Mouse (Mus musculus) lung, embryonic 16.5 days (tissue): ENCODE measurements around the gene AI467606. TPM values are rescaled to one million over a fixed set of nuclear protein-coding genes. Genes with fewer than 3 reads are reported as not detected.

ENCODE experiments used
- ATAC-seq: fragments of 200-750 bp; cut with Nextera tagmentation; 2 replicates; pipeline ENCODE4 v1.8.0; 2017; ENCODE audit warnings: low read depth, mild to moderate bottlenecking, moderate library complexity
- H3K27ac ChIP-seq: fragments of 300-500 bp; sonication (generic); 2 replicates; pipeline ENCODE4 v1.5.1; 2014; ENCODE audit warnings: mild to moderate bottlenecking, control low read depth, low read length
- H3K27me3 ChIP-seq: fragments of 300-500 bp; sonication (generic); 2 replicates; pipeline ENCODE4 v1.6.1; 2014; ENCODE audit warnings: low read depth, low read length, mixed read lengths; ENCODE audit not compliant: control insufficient read depth, insufficient read depth
- H3K36me3 ChIP-seq: fragments of 300-500 bp; sonication (generic); 2 replicates; pipeline ENCODE4 v1.6.1; 2014; ENCODE audit warnings: low read length; ENCODE audit not compliant: control insufficient read depth, insufficient read depth
- H3K4me1 ChIP-seq: fragments of 300-500 bp; sonication (generic); replicated peaks from 2 replicates; pipeline ENCODE4 v1.6.1; 2014; ENCODE audit warnings: low read length, mixed read lengths; ENCODE audit not compliant: control insufficient read depth, insufficient read depth
- H3K4me2 ChIP-seq: fragments of 300-500 bp; sonication (generic); 2 replicates; pipeline ENCODE4 v1.6.1; 2014; ENCODE audit warnings: low read depth, low read length, control low read depth
- H3K4me3 ChIP-seq: fragments of 300-500 bp; sonication (generic); 2 replicates; pipeline ENCODE4 v1.5.1; 2014; ENCODE audit warnings: mild to moderate bottlenecking, low read length, control low read depth
- H3K9ac ChIP-seq: fragments of 300-500 bp; sonication (generic); 2 replicates; pipeline ENCODE4 v1.6.1; 2014; ENCODE audit warnings: low read length, control low read depth
- H3K9me3 ChIP-seq: fragments of 300-500 bp; sonication (generic); 2 replicates; pipeline ENCODE4 v1.6.1; 2016; ENCODE audit warnings: low read length; ENCODE audit not compliant: control insufficient read depth
- WGBS: fragments of 180-500 bp; shearing (Covaris S2); extraction: QIAGEN DNeasy Blood & Tissue Kit; methylation state at CpG from one replicate; pipeline ENCODE4 v1.1.7; 2014; 5-methylcytosine and 5-hydroxymethylcytosine counted together
- polyA plus RNA-seq: library from polyadenylated mRNA; unstranded; fragments of >200 nt; fragmentation: Nextera tagmentation; extraction: Ambion mirVana; gene quantifications from 2 replicates; pipeline ENCODE4 v1.2.1, GENCODE M21; 2015

Gene AI467606
- polyA plus RNA-seq, 1 experiment from 2014 or later: 11.5 TPM

- Histone ChIP-seq H3K27me3 (no peaks in the 10 kb centered on the region), H3K4me3 (peak overlapping the region; percentile 46), H3K9ac (peak overlapping the region; percentile 66), H3K9me3 (no peaks in the 10 kb centered on the region), H3K4me2 (peak overlapping the region; percentile 72), H3K4me1 (peaks cover 6% of the 10 kb centered on the region; the same call in 1 of the 2 replicates), H3K27ac (no peak overlapping the region), H3K36me3 (no peaks in the 10 kb centered on the region)
- 13% methylated on average over 17 of the region's 17 CpGs for WGBS
- peak; percentile 76 for ATAC-seq
Observed at GRCm38 (mm10) chr7:127104560-127105332, 13.6 kb downstream of the AI467606 start.

- Histone ChIP-seq H3K9ac (no peak overlapping the region), H3K4me1 (peaks cover 6% of the 10 kb centered on the region; the same call in 1 of the 2 replicates), H3K9me3 (no peaks in the 10 kb centered on the region), H3K27ac (no peak overlapping the region), H3K36me3 (no peaks in the 10 kb centered on the region), H3K27me3 (no peaks in the 10 kb centered on the region), H3K4me3 (no peak overlapping the region), H3K4me2 (no peak overlapping the region)
- ATAC-seq: no peak
- 74% methylated on average over 7 of the region's 7 CpGs for WGBS
Observed at GRCm38 (mm10) chr7:127105551-127105950, 14.4 kb downstream of the AI467606 start.

GRCm38 (mm10) chr7:127110239-127111007, 19.3 kb downstream of the AI467606 start:
- Histone ChIP-seq H3K9me3 (no peaks in the 10 kb centered on the region), H3K4me2 (no peak overlapping the region), H3K27ac (no peak overlapping the region), H3K36me3 (no peaks in the 10 kb centered on the region), H3K4me3 (no peak overlapping the region), H3K9ac (no peak overlapping the region), H3K4me1 (peaks cover 8% of the 10 kb centered on the region), H3K27me3 (no peaks in the 10 kb centered on the region)
- ATAC-seq: peak; percentile 74; the same call in 1 of the 2 replicates
- WGBS: 31% methylated on average over 18 of the region's 18 CpGs

DNA sequence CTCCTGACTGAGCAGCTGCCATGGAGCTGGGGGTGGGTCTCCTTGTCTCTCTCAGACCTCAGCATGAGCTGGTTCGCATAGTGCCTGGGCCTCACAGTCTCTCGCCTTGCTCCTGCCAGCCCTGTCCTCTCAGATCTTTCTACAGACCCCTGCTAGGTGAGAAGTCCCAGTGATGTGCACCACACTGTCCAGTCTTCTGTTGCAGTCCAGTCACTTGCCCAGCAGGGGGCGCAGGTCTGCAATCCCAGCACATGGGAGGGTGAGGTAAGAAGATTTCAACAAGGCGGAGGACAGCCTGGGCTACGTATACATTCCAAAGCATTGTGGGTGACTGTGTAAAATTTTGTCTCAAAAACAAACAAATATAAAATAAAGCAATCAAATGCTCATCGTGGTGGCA, 20.3 kb downstream of the AI467606 start:
- no peaks in the 10 kb centered on the region for H3K27me3 ChIP-seq
- H3K4me1 ChIP-seq: peaks cover 8% of the 10 kb centered on the region
- H3K36me3 ChIP-seq: no peaks in the 10 kb centered on the region
- H3K9ac ChIP-seq: no peak overlapping the region
- H3K4me3 ChIP-seq: no peak overlapping the region
- WGBS: 32% methylated on average over 6 of the region's 6 CpGs
- no peaks in the 10 kb centered on the region for H3K9me3 ChIP-seq
- ATAC-seq: 0 out of 2 replicates have a peak, but pooled peaks have one; percentile 18
- no peak overlapping the region for H3K27ac ChIP-seq
- no peak overlapping the region for H3K4me2 ChIP-seq

DNA sequence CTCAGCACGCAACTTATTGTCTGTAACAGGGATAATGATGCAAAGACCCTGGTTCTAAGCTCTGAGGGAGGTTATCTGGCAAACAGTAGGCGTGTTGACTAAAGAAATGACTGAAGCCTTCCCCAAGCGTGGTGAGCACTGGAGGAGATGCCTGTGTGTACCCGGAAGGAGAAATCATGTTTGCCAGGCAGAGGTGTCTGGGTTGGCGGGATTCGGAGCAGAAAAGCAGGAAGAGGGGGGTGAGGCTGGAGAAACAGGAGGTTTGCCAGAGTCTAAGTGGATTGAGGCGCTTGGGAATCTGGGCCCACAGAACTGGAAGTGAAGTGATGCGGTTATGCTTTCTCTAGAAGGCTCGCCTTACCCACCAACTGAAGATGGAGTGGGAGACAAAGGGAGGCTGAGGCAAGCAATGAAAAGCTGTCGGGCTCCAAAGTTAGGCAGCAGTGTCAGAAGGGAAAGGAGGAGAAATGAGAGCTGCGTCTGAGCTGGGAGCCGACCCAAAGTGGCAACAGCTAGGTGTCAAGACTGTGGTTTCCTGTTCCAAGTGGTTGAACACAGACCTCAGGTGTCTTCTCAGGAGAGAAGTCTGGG, 21.2 kb downstream of the AI467606 start:
- Histone ChIP-seq H3K4me1 (peaks cover 8% of the 10 kb centered on the region), H3K27me3 (no peaks in the 10 kb centered on the region), H3K4me2 (no peak overlapping the region), H3K4me3 (no peak overlapping the region), H3K36me3 (no peaks in the 10 kb centered on the region), H3K9me3 (no peaks in the 10 kb centered on the region), H3K27ac (no peak overlapping the region), H3K9ac (no peak overlapping the region)
- no peak for ATAC-seq
- WGBS: 59% methylated on average over 12 of the region's 12 CpGs

DNA sequence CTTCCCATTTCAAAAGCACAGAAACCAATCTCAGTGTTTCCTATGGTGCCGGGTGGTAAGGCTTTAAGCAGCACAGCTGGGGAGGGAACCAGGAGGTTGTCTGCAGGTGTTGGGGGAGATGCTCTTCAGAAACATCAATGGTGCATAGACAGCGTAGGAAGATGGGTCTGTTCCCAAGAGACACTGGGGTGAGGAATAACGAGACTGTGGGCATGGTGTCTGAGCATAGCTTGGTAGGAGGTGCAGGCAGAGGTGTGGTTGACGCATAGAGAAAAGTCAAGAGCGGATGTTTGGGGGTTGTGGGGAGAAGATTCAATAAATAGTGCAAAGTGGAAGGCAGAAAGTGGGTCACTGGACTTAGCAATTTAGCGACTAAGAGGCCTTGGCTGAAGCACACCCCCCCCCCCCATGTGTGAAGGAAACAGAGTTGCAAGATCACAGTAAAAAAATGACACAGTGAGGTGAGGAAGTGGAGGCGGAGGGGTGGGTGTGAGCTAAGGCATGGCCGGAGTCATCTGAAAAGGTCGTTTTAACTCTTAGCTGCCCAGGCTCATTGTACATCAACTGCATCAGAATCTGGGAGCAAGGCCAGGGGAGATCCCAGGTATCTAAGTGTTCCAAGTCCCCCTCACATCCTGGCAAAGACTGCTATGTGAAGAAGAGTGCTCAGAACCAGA, 21.9 kb downstream of the AI467606 start:
- Histone ChIP-seq H3K36me3 (no peaks in the 10 kb centered on the region), H3K4me1 (peaks cover 8% of the 10 kb centered on the region), H3K27ac (no peak overlapping the region), H3K4me3 (no peak overlapping the region), H3K27me3 (no peaks in the 10 kb centered on the region), H3K9ac (no peak overlapping the region), H3K9me3 (no peaks in the 10 kb centered on the region), H3K4me2 (no peak overlapping the region)
- ATAC-seq: no peak
- WGBS: 24% methylated on average over 9 of the region's 9 CpGs

DNA sequence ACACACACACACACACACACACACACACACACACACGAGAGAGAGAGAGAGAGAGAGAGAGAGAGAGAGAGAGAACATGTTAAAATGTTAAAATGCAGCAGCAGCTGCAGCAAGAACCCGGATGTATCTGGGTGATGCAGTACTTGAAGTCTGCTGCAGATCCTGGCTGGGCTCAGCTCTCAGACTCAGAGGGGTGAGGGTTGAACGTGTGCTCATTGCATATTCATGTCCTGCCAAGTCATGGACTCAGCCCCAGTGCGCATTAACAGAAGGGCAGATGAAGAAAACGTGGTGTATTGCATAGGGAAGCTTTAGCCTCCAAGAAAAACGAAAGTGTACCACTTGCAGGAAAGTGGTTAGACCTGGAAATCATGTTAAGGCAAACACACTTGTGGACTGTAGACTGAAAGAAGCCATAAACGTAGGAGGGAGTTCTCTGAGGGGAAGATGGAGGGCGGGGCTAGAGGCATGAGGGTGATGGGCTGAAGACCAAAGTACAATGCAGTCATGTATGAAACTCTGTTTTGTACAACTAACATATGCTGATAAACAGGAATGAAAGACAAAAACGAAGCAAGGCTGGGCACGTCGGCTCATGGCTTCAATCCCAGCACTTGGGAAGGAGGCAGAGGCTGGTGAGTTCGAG, 22.6 kb downstream of the AI467606 start:
- Histone ChIP-seq H3K4me3 (no peak overlapping the region), H3K4me1 (peaks cover 8% of the 10 kb centered on the region), H3K27ac (no peak overlapping the region), H3K27me3 (no peaks in the 10 kb centered on the region), H3K4me2 (no peak overlapping the region), H3K9me3 (no peaks in the 10 kb centered on the region), H3K36me3 (no peaks in the 10 kb centered on the region), H3K9ac (peak overlapping the region; percentile 26; the same call in 1 of the 2 replicates)
- 39% methylated on average over 12 of the region's 12 CpGs for WGBS
- ATAC-seq: no peak

DNA sequence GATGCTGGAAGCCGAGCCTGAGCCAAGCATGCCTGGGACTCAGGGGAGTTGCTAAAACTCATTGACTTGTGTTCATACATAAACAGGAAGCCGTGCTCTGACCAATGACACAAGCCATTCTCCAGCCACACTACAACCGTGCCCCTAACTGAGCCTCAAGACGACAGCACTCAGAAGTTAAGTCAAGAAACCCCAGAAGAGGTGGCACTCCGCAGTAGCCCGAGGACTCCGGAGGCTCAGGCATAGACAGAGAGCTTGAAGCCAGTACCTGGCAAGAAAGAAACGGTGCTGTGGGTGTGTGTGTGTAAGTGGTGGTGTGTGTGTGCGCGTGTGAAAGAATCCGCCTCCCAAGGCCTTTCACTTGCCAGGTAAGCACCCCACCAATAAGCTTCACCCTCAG, 23.8 kb downstream of the AI467606 start:
- no peaks in the 10 kb centered on the region for H3K36me3 ChIP-seq
- ATAC-seq: no peak
- no peaks in the 10 kb centered on the region; the same call in 1 of the 2 replicates for H3K27me3 ChIP-seq
- 62% methylated on average over 11 of the region's 11 CpGs for WGBS
- no peak overlapping the region for H3K9ac ChIP-seq
- H3K4me2 ChIP-seq: no peak overlapping the region
- no peak overlapping the region for H3K4me3 ChIP-seq
- peaks cover 8% of the 10 kb centered on the region for H3K4me1 ChIP-seq
- no peaks in the 10 kb centered on the region for H3K9me3 ChIP-seq
- H3K27ac ChIP-seq: no peak overlapping the region
